Mouse (Mus musculus) left cerebral cortex, adult 2 months (tissue): ENCODE results near the gene Scd3. TPM values are rescaled to one million over a fixed set of nuclear protein-coding genes. Genes with fewer than 3 reads are reported as not detected.

Experiments used
- DNase-seq, 2 experiments: peaks; one replicate each; pipeline ENCODE4 v3.0.0; 2021 to 2022; ENCODE audit warnings: low spot score in 2 of 2, mixed read lengths in 1 of 2; ENCODE audit errors: extremely low spot score in 1 of 2
- H3K27ac ChIP-seq: fragments of 200-600 bp; 2 replicates; pipeline ENCODE4 v1.8.1; 2022
- H3K4me3 ChIP-seq: fragments of 200-600 bp; 2 replicates; pipeline ENCODE4 v1.8.1; 2022
- CTCF ChIP-seq: fragments of 200-600 bp; IDR thresholded peaks from 2 replicates; pipeline ENCODE4 v1.8.1; 2022; ENCODE audit warnings: antibody characterized with exemption, mild to moderate bottlenecking, moderate library complexity
- intact Hi-C: fragments of 180-260 bp; cut with DNase I; formaldehyde crosslinking; loops from one replicate; pipeline ENCODE4 v1.15.1; 2025
- total RNA-seq, 2 experiments: library from RNA; stranded (reverse); gene quantifications; 2 replicates each; pipeline ENCODE4 v1.2.3; 2021

Gene Scd3
- total RNA-seq, 2 experiments from 2014 or later = 3.3 to 3.8 TPM

DNA sequence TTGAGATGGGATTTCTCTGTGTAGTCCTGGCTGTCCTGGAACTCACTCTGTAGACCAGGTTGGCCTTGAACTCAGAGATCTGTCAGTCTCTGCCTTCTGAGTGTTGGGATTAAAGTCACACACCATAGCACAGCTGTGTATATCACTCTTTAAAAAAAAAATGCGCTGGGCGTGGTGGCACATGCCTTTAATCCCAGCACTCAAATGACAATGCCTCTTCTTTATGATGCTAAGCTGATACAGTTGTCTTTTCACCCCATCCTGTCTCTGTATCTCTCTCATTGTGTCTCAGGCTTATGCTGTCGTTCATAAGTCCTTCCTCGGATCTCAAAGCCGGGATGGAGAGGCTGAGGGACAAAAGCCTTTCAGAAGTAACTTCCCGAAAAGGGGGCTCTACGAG lies 58.7 kb downstream of the Scd3 start:
- H3K27ac ChIP-seq = no peak overlapping the region
- intact Hi-C loops = no loop called here
- TF ChIP-seq CTCF = no peak

DNA sequence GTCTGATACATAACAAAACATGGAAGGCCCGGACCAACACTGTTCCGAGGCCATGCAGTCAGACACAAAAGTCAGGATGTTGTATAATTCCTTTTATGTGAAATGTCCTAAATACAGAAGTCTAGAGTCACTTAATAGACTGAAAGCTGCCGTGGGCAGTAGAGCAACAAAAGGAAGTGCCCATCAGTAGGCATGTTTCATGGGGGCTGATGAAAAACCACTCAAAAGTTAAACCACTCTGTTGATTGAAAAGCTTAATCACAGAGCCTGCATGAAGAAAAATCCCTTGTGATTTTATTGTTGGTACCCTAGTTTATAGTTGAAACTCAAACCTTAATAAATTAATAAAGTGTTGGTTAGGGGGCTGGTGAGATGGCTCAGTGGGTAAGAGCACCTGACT lies 60.5 kb downstream of the Scd3 start:
- intact Hi-C loops = no loop called here
- DNase-seq = no peak
- H3K4me3 ChIP-seq = no peak overlapping the region
- no peak overlapping the region for H3K27ac ChIP-seq
- TF ChIP-seq CTCF = no peak

More for the DNA sequence above, 58.7 kb downstream of the Scd3 start:
- H3K4me3 ChIP-seq = no peak overlapping the region
- DNase-seq = no peak

DNA sequence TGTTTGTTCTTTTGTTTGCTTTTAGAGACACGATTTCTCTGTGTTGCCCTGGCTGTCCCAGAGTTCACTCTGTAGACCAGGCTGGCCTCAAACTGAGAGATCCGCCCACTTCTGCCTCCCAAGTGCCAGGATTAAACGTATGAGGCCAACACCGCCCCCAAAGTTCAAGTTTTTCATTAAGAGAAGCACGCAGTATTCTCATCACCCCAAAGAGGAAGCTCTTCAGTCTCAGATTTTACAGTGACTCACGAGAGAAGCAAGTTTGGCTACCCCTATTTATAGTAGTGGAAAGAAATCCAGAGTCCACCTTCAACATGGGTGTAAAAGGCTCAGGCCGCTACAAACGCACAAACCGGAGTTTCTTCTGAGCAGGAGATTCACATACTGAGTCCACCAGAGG lies 61.2 kb downstream of the Scd3 start:
- no peak for TF ChIP-seq CTCF
- no peak overlapping the region for H3K4me3 ChIP-seq
- intact Hi-C loops = no loop called here
- no peak for DNase-seq
- H3K27ac ChIP-seq = no peak overlapping the region

DNA sequence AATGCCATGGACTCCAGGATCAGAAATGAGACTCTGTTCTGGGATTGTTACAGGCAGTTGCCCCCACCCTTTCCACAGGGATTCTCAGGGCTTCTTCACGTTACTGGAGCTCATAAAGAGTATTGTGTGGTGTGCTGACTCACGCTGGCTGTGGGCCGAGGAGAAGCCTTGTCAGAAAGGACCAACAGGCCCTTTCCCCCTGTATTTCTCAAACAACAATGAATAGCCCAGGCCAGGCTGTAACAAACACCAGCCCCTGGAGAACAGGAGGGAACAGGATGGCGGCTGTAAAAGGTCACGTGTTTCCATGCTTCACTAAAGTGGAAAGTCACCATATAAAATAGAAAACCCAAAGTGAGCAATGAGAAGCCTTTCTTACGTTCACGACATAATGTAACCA lies 62.2 kb downstream of the Scd3 start:
- intact Hi-C loops = no loop called here

DNA sequence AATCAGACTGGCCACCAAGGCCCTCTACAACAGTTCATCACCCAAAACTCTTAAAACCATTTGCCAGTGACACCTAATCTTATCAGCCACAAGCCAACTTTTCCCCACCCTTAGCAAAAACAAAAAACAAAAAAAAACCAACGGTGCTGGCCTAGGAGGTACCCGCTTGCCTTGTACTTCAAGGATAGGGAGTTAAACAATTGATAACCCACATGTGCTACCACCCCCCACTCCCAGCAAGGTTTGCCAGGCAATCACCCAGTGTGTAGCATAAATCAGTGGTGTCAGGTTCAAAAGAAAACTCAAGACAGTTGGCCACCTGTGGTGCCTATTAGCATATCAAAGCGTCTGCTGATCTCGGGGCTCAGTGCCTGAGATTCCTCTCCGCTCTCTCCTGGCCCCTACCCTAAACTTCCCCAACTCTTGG lies 62.9 kb downstream of the Scd3 start:
- no peak for DNase-seq
- intact Hi-C loops = loop anchor here (2.0 kb wide), 1 partner anchor 17 kb away; no protein-coding TSS in a partner anchor
- Histone ChIP-seq H3K27ac (peak overlapping the region; percentile 97; the same call in 1 of the 2 replicates), H3K4me3 (no peak overlapping the region)
- TF ChIP-seq CTCF = no peak

More for the DNA sequence above, 62.2 kb downstream of the Scd3 start:
- TF ChIP-seq CTCF = no peak
- no peak overlapping the region for H3K27ac ChIP-seq
- no peak overlapping the region for H3K4me3 ChIP-seq
- DNase-seq = no peak

DNA sequence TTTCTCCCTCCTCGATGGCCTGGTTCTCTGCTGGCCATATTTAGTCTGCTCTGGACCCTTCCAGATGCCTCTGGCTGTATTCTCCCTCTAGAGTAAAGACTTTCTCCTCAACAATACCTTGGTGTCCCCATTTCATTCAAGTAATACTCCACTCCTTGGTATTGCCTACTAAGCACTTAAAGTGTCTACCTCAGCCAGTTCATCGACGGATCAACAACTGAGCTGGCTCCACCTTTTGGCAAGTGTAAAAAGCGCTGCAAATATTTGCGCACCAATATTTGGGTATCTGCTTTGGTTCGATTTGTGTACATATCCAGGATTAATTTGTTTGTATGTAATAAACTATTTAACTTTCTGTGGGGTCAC lies 63.4 kb downstream of the Scd3 start:
- intact Hi-C loops = loop anchor here (2.0 kb wide), 1 partner anchor 18 kb away; no protein-coding TSS in a partner anchor
- Histone ChIP-seq H3K4me3 (peak overlapping the region; percentile 56), H3K27ac (peak overlapping the region; percentile 97)
- no peak for DNase-seq
- no peak; the same call in 1 of the 2 replicates for TF ChIP-seq CTCF

DNA sequence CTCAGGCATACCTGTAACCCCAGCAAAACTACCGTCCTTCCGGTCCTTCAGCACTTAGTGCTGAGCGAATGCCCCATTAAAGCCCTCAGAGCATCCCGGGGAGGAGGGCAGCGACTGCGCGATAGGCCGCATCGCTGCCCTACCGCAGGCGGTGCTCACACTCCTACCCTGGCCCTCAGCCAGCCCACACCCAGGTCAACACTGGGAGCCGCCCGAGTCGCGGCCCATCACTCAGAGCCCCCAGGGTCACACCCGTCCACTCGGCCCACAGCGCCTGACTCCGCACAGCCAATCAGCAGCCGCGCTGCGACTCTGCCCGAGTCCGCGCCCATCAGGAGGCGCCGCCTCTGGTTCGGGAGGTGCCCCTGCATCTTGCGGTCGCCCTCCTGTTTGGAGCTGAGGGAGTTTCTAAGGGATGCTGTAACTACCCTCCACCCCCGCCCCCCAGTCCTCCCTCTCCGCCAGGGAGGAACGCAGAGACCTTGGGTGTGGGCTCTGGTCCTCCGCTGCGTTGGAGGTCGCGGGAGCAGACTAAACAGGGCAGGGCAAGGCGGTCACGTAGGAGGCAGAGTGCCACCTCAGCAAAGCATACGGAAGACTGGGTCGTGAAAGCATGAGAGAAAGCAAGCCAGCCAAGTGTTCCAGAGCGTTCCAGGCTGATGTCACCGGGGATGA lies 63.9 kb downstream of the Scd3 start:
- peak overlapping the region; percentile 97 for H3K27ac ChIP-seq
- peak; percentile 47 for TF ChIP-seq CTCF
- H3K4me3 ChIP-seq = peak overlapping the region; percentile 56
- intact Hi-C loops = loop anchor here (1.0 to 2.0 kb wide), 2 partner anchors 18 to 27 kb away; no protein-coding TSS in a partner anchor
- DNase-seq = peak; percentile 86 to 89

DNA sequence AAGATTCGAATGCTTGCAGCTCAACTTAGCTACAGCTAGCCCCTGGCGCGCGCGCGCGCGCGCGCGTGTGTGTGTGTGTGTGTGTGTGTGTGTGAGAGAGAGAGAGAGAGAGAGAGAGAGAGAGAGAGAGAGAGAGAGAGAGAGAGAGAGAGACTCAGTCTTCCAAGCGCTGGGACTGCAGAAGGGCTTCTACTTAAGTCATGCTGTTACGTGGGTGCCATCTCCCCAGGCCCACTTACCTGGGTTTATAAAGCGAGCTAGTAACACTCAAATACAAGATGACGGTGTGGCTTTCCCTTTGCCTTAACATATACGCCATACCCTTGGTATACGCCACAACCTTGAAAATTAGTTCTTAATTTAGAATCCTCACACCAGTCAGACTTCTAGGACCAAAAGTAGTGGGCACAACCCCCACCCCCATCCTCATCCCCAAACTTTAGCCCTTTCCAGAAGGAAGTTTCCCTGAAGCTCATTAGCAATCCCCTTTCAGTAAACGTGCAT lies 64.5 kb downstream of the Scd3 start:
- TF ChIP-seq CTCF = no peak
- Histone ChIP-seq H3K4me3 (peak overlapping the region; percentile 56), H3K27ac (peak overlapping the region; percentile 97)
- intact Hi-C loops = loop anchor here (1.0 to 2.0 kb wide), 2 partner anchors 19 to 27 kb away; no protein-coding TSS in a partner anchor
- peak in 1 of 2 experiments; percentile 23 for DNase-seq

DNA sequence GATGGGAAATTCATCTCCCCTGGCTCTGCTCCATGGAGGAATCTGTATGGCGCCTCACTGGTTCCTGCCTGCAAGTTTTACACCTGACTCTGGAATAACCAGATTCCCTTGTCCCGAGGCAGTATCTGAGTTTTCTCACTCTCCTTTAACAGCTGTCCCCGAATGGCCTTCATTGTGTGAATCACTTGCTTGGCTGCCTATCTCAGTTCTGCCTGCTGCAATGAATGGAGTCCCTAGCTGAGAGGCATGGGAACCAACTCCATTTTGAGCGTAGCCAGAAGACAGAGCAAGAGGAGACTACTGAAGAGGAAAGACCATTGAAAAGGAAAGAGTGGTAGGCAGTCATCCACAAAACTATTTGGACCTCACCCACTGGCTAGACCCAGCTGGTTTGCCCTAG lies 70.6 kb downstream of the Scd3 start:
- no peak for TF ChIP-seq CTCF
- no peak for DNase-seq
- H3K27ac ChIP-seq = no peak overlapping the region
- intact Hi-C loops = no loop called here
- H3K4me3 ChIP-seq = no peak overlapping the region

DNA sequence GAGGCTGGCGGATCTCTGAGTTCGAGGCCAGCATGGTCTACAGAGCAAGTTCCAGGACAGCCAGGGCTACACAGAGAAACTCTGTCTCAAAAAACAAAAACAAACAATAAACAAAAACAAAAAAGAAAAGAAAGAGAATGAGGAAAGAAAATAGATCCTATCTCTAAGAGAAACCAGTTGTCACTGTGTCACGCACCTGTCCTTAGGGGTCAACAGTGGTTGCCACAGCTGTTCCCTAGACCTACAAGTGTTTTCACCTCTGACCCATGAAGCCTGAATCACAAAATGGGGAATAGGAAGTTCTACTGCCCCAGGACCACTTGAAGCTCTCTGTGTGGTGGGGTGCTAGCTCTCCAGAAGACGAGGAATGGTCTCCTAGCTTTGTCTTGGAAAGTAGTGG lies 71.4 kb downstream of the Scd3 start:
- Histone ChIP-seq H3K27ac (no peak overlapping the region), H3K4me3 (no peak overlapping the region)
- DNase-seq = no peak
- intact Hi-C loops = no loop called here
- TF ChIP-seq CTCF = no peak

DNA sequence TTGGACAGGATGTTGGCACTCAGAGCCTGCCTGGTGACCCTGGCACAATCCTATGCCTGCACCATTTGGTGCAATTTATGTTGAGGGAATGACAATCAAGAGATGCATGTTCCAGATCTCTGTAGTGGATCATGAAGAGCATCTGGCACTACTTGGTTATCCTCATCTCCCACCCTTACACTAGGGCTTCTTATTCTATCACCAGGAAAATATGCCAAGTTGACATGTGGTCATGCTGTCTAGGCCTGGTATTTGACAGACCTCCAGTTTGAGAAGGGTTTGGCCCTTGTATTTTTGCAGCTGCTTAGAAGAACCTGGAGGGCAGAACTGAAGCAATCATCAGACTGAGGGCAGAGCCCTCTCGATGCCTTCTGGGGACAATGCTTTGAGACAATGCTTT lies 72.3 kb downstream of the Scd3 start:
- H3K27ac ChIP-seq = no peak overlapping the region
- H3K4me3 ChIP-seq = no peak overlapping the region
- intact Hi-C loops = no loop called here
- no peak for DNase-seq
- no peak for TF ChIP-seq CTCF

DNA sequence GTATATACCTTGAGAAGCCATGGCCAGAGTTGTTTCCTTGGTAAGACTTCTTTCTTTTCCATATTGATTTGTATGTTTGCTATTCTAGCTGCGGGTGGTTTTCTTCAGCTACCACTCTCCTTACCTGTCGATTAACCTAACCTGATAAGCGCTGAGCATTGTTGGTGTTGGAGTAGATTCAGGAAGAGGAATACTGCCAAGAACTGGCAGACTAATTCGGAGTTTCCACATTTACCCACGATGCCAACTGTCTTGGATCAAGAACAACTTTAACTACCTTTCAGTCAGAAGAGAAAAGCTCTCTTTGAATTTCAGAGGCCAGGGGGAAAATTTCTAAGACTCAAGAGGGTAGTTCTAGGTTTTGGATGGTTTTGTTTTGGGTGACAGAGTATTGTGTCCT lies 73.8 kb downstream of the Scd3 start:
- Histone ChIP-seq H3K27ac (no peak overlapping the region), H3K4me3 (no peak overlapping the region)
- intact Hi-C loops = no loop called here
- no peak for DNase-seq
- no peak for TF ChIP-seq CTCF

DNA sequence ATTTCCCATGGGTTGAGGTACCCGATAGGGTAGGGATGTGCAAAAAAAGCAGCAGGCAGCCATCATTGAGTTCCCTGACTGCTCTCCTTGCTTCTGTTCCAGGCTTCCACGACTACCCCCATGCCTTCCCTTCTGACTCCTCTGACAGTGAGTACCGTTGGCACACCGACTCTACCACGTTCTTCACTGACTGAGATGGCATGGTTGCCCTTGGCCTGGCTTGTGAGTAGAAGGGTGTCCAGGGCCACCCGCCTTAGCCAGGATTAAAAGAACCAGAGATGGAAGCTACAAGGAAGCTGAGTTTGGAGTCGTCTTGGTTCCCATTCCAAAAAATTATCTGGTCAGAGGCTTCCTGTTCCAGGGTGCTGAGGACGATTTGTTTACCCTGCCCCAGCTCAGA lies 74.9 kb downstream of the Scd3 start:
- no peak for DNase-seq
- no peak for TF ChIP-seq CTCF
- no peak overlapping the region for H3K4me3 ChIP-seq
- intact Hi-C loops = no loop called here
- H3K27ac ChIP-seq = no peak overlapping the region
